Mouse (Mus musculus): Measurements from ENCODE around the gene Gm17728. TPM values are rescaled to one million over a fixed set of nuclear protein-coding genes. Genes with fewer than 3 reads are reported as not detected.
"Not testable (repeated sequence)": the region's sequence is repeated elsewhere in the genome, so short reads cannot be mapped to it uniquely, and the experiment has no call there.

Gm17728 gene
- polyA plus RNA-seq (2016; fragmentation: Nextera tagmentation; extraction: Ambion mirVana): not detected in 2 replicates

DNA sequence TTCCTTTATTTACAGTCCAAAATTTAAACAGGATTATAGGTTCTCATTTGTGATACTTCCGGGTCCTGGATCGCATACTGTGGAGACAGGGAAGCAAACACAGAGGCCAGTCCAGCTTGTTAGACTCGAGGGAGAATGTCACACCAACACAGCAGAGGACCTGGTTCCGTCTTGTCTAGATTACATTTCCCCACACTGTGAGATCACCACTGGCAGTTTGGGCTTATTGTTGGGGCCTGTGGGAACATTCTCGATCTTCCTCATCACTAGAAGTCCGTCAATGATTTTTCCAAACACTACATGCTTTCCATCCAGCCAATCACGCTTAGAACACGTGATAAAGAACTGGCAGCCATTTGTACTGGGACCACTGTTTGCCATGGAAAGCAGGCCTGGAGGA is at the start of gene Gm17728:
Gm17728 (plus strand) TSS at position 301 of the 400 bp plus-strand sequence.
- H3K4me3 ChIP-seq; H3K4me2 ChIP-seq; H3K36me3 ChIP-seq; H3K27me3 ChIP-seq (replicated peaks); H3K27ac ChIP-seq (ENCODE audit: poor library complexity, severe bottlenecking); ATAC-seq (ENCODE audit: insufficient number of reproducible peaks, low FRiP score); H3K9me3 ChIP-seq (replicated peaks); H3K4me1 ChIP-seq (replicated peaks); H3K9ac ChIP-seq: not testable (repeated sequence)
- WGBS: 81% methylated on average over 8 of the region's 8 CpGs

DNA sequence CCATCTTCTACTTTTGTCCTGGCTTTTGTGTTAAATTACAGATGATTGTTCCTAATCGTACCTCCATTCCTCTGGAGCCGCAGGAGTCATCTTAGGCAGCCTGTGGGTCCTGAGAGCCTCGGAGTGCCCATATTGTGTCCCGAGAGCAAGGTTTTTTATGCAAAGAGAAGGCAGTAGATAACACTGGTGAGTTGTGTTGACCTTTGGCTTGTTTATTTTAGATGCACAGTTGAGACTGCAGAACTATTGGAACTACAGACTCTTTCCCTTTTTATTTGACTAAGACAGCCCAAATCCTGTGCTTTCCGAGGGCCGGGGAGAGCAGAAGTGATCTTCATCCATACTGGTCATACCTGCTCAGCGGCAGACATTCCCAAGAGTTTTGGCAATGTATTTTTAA is 24.4 kb upstream of the Gm17728 start:
- H3K9me3 ChIP-seq (replicated peaks): 0 out of 2 replicates have a peak, but pooled peaks cover 5% of the 10 kb centered on the region
- H3K9ac ChIP-seq: no peak overlapping the region
- H3K4me2 ChIP-seq: no peak overlapping the region
- ATAC-seq (ENCODE audit: insufficient number of reproducible peaks, low FRiP score): no peak
- no peak overlapping the region for H3K27ac ChIP-seq (ENCODE audit: poor library complexity, severe bottlenecking)
- H3K36me3 ChIP-seq: no peaks in the 10 kb centered on the region
- no peaks in the 10 kb centered on the region for H3K27me3 ChIP-seq (replicated peaks)
- no peak overlapping the region for H3K4me3 ChIP-seq
- 72% methylated on average over 7 of the region's 7 CpGs for WGBS
- no peaks in the 10 kb centered on the region for H3K4me1 ChIP-seq (replicated peaks)

DNA sequence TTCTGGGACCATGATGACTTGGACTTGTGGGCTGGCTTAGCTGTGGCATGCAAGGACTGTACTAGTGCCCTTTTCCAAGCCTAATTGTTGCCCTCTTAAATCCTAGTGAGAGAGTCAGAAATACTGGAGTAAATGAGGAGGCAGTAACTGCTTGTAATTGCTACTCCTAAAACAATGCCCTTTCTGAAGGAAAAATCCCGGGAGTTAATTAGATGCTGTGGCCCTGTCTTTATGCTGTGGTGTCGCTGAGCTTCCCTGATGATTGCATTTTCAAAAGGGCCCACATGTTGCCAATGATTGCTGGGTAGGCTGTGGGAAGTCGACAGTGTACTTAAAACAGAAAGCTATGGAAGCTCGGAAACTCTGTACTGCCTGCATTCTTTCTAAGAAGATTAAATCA is 23.3 kb upstream of the Gm17728 start:
- Histone ChIP-seq H3K27ac (ENCODE audit: poor library complexity, severe bottlenecking) (no peak overlapping the region), H3K36me3 (no peaks in the 10 kb centered on the region), H3K9ac (no peak overlapping the region), H3K27me3 (replicated peaks) (no peaks in the 10 kb centered on the region), H3K4me1 (replicated peaks) (no peaks in the 10 kb centered on the region), H3K4me2 (no peak overlapping the region), H3K4me3 (no peak overlapping the region), H3K9me3 (replicated peaks) (0 out of 2 replicates have a peak, but pooled peaks cover 5% of the 10 kb centered on the region)
- 41% methylated on average over 4 of the region's 4 CpGs for WGBS
- no peak for ATAC-seq (ENCODE audit: insufficient number of reproducible peaks, low FRiP score)

DNA sequence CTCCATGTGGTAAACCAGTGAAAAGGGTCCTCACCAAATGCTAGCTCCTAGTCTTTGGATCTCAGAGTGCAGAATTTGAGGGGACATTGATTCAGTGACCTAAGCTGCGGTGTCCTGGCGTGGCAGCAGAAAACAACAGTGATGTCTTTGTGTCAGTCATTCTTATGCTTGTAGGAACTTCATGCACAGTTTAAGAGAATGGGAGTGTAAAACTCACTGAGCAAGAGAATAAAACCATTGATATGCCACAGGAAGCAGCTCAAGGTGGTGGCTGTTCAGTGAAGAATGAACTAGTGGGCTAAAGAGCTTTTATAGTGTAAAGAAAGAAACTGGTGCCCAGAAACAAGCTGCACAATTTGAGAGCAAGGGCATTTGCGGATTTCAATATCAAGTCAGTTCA is 17.9 kb upstream of the Gm17728 start:
- ATAC-seq (ENCODE audit: insufficient number of reproducible peaks, low FRiP score): no peak
- 88% methylated on average over 3 of the region's 3 CpGs for WGBS

DNA sequence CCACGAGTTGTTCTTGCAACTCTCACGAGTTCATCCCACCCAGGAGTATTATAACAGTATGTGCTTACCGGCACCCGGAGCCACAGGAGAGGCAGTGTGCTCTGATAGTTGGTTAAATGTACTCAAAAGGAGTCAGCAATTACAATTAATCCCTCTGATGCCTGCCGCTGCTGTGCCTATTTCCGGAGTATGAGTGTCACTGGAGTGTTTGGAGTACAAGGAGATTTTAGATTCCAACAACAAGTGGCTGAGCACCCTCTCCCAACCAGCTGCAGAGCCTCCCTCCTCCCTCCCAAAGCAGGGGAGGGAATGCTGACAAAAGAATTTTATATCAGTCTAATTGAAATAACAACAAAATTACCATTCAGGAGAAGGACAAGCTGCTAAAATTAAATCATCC is 14.2 kb upstream of the Gm17728 start:
- 41% methylated on average over 6 of the region's 6 CpGs for WGBS
- no peak for ATAC-seq (ENCODE audit: insufficient number of reproducible peaks, low FRiP score)
- H3K27ac ChIP-seq (ENCODE audit: poor library complexity, severe bottlenecking): 0 out of 2 replicates have a peak overlapping the region, but pooled peaks have one; percentile 21

More for the DNA sequence above, 17.9 kb upstream of the Gm17728 start:
- no peak overlapping the region for H3K4me3 ChIP-seq
- 0 out of 2 replicates have a peak, but pooled peaks cover 5% of the 10 kb centered on the region for H3K9me3 ChIP-seq (replicated peaks)
- peaks cover 11% of the 10 kb centered on the region for H3K4me1 ChIP-seq (replicated peaks)
- no peaks in the 10 kb centered on the region for H3K27me3 ChIP-seq (replicated peaks)
- no peaks in the 10 kb centered on the region for H3K36me3 ChIP-seq
- no peak overlapping the region for H3K27ac ChIP-seq (ENCODE audit: poor library complexity, severe bottlenecking)
- H3K9ac ChIP-seq: no peak overlapping the region
- no peak overlapping the region for H3K4me2 ChIP-seq

DNA sequence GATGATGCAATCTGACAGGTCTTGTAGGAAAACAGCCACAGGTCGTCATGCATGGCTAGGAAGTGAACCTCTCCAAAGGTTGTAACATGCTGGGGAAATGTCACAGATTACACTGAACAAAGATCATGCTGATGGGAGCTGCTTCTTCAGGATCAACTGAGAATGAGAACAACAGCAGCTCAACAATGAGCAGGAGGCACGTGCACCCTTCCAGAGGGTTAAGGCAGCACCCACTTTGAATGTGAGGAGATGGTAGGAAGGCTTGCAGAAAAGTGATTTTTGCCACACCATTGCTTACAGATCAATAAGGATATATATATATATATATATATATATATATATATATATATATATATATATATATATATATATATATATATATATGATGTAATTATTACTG is 2.8 kb upstream of the Gm17728 start:
- Histone ChIP-seq H3K27me3 (replicated peaks) (no peaks in the 10 kb centered on the region), H3K4me2 (no peak overlapping the region), H3K36me3 (no peaks in the 10 kb centered on the region), H3K27ac (ENCODE audit: poor library complexity, severe bottlenecking) (no peak overlapping the region), H3K9me3 (replicated peaks) (peaks cover 9% of the 10 kb centered on the region), H3K4me3 (no peak overlapping the region), H3K9ac (no peak overlapping the region), H3K4me1 (replicated peaks) (no peaks in the 10 kb centered on the region)
- WGBS: 77% methylated on average over 2 of the region's 2 CpGs
- ATAC-seq (ENCODE audit: insufficient number of reproducible peaks, low FRiP score): no peak

More for the DNA sequence above, 14.2 kb upstream of the Gm17728 start:
- Histone ChIP-seq H3K4me3 (no peak overlapping the region), H3K27me3 (replicated peaks) (no peaks in the 10 kb centered on the region), H3K4me2 (peak overlapping the region; percentile 42), H3K36me3 (no peaks in the 10 kb centered on the region), H3K4me1 (replicated peaks) (peaks cover 16% of the 10 kb centered on the region), H3K9ac (no peak overlapping the region), H3K9me3 (replicated peaks) (no peaks in the 10 kb centered on the region)

DNA sequence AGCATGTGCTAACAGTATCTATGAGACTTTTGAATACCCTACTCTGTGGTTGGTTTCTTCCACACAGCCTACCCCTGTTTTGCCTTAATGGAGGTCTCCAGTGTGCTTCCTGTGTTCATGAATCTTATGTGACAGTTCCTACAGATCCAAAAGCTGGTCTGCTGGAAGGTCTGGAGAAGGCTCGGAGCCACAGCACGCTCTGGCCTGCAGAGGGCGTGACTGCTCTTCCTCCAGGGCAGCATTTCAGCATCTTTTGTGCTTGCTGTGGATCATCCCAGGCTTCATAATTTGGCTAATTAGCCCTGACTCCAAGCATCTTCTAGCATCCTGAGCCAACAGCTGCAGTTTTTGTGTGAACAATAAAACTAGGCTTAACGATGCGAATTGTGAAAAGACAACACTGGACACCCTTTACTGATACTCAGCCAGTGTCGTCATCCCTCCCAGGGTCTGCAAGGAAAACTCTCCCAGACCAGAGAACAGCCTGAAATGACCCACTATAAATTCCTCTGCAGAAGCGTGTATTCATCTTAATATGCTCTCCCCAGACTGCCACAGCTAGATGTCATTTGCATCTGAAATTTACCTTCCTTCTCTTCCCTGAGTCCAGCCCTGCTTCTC is 6.6 kb downstream of the Gm17728 start:
- no peak overlapping the region for H3K4me2 ChIP-seq
- no peaks in the 10 kb centered on the region for H3K9me3 ChIP-seq (replicated peaks)
- ATAC-seq (ENCODE audit: insufficient number of reproducible peaks, low FRiP score): no peak
- H3K36me3 ChIP-seq: no peaks in the 10 kb centered on the region
- H3K9ac ChIP-seq: no peak overlapping the region
- H3K4me1 ChIP-seq (replicated peaks): no peaks in the 10 kb centered on the region
- WGBS: 72% methylated on average over 7 of the region's 7 CpGs
- no peaks in the 10 kb centered on the region for H3K27me3 ChIP-seq (replicated peaks)
- H3K4me3 ChIP-seq: no peak overlapping the region
- H3K27ac ChIP-seq (ENCODE audit: poor library complexity, severe bottlenecking): no peak overlapping the region

DNA sequence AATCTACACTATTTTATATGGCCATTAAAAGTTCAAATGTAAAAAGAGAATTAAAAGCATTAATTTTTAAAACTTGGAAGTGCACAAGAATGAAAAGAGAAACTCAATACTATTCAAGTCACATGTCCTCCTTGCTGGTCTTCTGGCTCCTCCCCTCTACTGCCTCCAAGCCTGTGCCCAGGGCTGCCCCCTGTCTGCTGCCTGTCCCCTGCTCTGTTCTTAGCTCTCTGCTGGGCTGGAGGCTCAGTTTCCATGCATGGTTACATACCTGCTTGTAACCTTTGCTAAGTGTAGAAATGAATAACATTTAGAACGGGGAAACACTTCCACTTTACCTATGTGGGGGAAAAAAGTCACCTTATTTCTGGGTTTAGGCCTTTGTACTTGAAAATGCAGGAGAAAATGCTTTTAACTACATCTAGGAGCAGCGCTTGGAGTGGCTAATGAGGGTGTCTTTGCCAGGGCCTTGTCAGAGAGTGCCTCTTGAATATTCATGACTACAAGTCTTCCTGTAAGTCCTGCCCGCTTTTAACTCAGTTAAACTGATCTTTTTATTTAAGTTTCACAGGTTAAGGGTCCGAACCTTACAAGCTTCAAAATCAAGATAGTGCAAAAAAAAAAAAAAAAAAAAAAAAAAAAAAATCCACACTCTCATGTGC is 18.3 kb downstream of the Gm17728 start:
- no peaks in the 10 kb centered on the region for H3K4me1 ChIP-seq (replicated peaks)
- no peaks in the 10 kb centered on the region for H3K9me3 ChIP-seq (replicated peaks)
- no peak overlapping the region for H3K4me2 ChIP-seq
- H3K27ac ChIP-seq (ENCODE audit: poor library complexity, severe bottlenecking): no peak overlapping the region
- no peak overlapping the region for H3K4me3 ChIP-seq
- H3K9ac ChIP-seq: no peak overlapping the region
- 67% methylated on average over 4 of the region's 4 CpGs for WGBS
- H3K36me3 ChIP-seq: no peaks in the 10 kb centered on the region
- no peak for ATAC-seq (ENCODE audit: insufficient number of reproducible peaks, low FRiP score)
- no peaks in the 10 kb centered on the region for H3K27me3 ChIP-seq (replicated peaks)

DNA sequence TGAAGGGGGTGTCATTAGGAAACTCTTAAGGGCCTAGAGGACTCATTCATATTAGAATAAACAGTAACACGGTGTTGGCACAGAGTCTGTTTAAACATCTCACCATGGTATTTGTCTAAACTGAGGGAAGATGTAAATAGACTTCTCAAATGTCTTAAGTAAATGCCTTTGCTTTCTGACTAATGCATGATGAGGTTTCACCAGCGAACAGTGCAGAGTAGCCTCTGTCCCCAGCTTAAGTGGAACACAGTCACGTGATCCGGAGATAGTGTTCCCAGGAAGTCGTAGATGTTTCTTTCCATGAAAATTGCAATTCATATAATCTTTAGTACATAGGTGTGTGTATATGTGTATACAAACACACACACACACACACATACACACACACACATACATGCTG is 34.5 kb downstream of the Gm17728 start:
- no peaks in the 10 kb centered on the region for H3K27me3 ChIP-seq (replicated peaks)
- no peak overlapping the region for H3K4me2 ChIP-seq
- no peak overlapping the region for H3K4me3 ChIP-seq
- H3K4me1 ChIP-seq (replicated peaks): peaks cover 7% of the 10 kb centered on the region; the same call in 1 of the 2 replicates
- H3K9ac ChIP-seq: no peak overlapping the region
- 80% methylated on average over 5 of the region's 5 CpGs for WGBS
- H3K27ac ChIP-seq (ENCODE audit: poor library complexity, severe bottlenecking): no peak overlapping the region
- no peak for ATAC-seq (ENCODE audit: insufficient number of reproducible peaks, low FRiP score)
- no peaks in the 10 kb centered on the region for H3K9me3 ChIP-seq (replicated peaks)
- H3K36me3 ChIP-seq: no peaks in the 10 kb centered on the region

DNA sequence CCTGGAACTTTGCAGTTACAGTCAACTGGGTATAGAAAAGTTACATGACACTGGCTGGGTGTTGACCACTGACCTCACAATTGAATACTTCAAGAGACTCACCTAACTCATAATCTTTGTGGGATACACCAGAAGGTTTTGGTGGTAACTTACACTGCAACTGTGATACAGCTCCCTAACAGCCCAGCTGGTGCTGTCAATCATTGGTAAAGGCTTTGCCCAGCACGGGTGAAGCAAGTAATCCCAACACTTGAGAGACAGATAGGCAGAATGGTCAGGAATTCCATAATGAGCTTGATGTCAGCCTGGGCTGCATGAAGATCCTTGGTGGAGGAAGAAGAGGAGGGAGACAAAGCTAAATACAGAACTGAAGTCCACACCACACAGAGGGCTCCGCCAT is 39.0 kb downstream of the Gm17728 start:
- Histone ChIP-seq H3K4me2 (no peak overlapping the region), H3K36me3 (no peaks in the 10 kb centered on the region), H3K4me1 (replicated peaks) (no peaks in the 10 kb centered on the region), H3K27ac (ENCODE audit: poor library complexity, severe bottlenecking) (no peak overlapping the region), H3K4me3 (no peak overlapping the region), H3K27me3 (replicated peaks) (no peaks in the 10 kb centered on the region), H3K9ac (no peak overlapping the region), H3K9me3 (replicated peaks) (no peaks in the 10 kb centered on the region)
- ATAC-seq (ENCODE audit: insufficient number of reproducible peaks, low FRiP score): no peak
- 48% methylated on average over 2 of the region's 2 CpGs for WGBS

Data from heart, embryonic 12.5 days (tissue).